Comparison of ENCODE assay signal across 8 mouse cellular contexts in the genomic region with DNA sequence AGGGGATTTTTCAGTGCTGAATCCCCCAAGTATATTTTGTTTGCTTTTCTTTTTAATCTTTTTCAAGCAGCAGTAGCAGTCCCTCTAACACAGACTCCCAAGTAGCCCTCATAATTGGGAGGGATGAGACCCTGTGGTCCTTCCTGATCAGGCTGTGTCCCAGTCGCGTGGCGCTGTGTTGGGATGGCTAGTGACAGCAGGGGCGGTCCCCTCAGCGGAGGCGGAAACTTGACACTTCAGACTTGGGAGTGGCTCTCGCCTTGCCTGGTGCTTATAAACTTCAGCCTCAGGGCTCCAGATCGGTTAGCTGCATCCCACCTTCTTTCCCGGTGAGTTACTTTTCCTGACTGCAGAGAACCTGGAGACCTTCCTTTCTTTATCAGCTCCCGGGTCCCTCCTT. TPM values are rescaled to one million over a fixed set of nuclear protein-coding genes. Genes with fewer than 3 reads are reported as not detected.
DNase-seq lines count a peak whose midpoint lies in the region; ATAC-seq and TF ChIP-seq lines count a peak whose summit lies in the region.

No protein-coding gene starts in this region.

- H3K4me2 ChIP-seq in heart, postnatal 0 days (ENCODE audit: low read depth, low read length) = peak overlapping the region; percentile 82

- no peak for TF ChIP-seq EP300 in heart, postnatal 0 days (IDR thresholded peaks at IDR 0.05; ENCODE audit: low read depth)

- H3K4me3 ChIP-seq in erythroblast, embryonic 14.5 days (replicated peaks) = peak overlapping the region; percentile 63
- H3K4me3 ChIP-seq in heart, postnatal 0 days (ENCODE audit: low read depth, low read length) = peak overlapping the region; percentile 65
- H3K4me3 ChIP-seq in megakaryocyte, embryonic 14.5 days (replicated peaks) = peak overlapping the region; percentile 97
- peak overlapping the region; percentile 66 for H3K4me3 ChIP-seq in spleen, adult 2 months (ENCODE audit: extremely low read depth, insufficient read depth, insufficient read length)

- TF ChIP-seq POLR2A in spleen, adult 2 months (IDR thresholded peaks at IDR 0.05; ENCODE audit: low read depth, low read length) = peak; percentile 10; the same call in 1 of the 2 replicates

- H3K36me3 ChIP-seq in erythroblast, embryonic 14.5 days (ENCODE audit: control insufficient read depth) = peaks cover 6% of the 10 kb centered on the region
- 0 out of 2 replicates have a peak, but pooled peaks cover 7% of the 10 kb centered on the region for H3K36me3 ChIP-seq in heart, postnatal 0 days (replicated peaks; ENCODE audit: control insufficient read depth, insufficient read depth, low read length)
- H3K36me3 ChIP-seq in megakaryocyte, embryonic 14.5 days (replicated peaks; ENCODE audit: low read length) = peaks cover 47% of the 10 kb centered on the region
- 0 out of 2 replicates have a peak, but pooled peaks cover 1% of the 10 kb centered on the region for H3K36me3 ChIP-seq in spleen, adult 2 months (ENCODE audit: control insufficient read depth, insufficient read depth, low read length)

- peak; percentile 87 for ATAC-seq in CD4-positive, CD25-positive, alpha-beta regulatory T cell, adult 4 months
- peak; percentile 83 for ATAC-seq in heart, postnatal 0 days (ENCODE audit: insufficient read depth, low read depth)

- peak; percentile 80 to 90 for DNase-seq in adrenal gland, adult (ENCODE audit: inconsistent age in 2 of 2, low spot score in 1 of 2)
- peak; percentile 72 for DNase-seq in heart, postnatal 0 days (ENCODE audit: low spot score)
- peak; percentile 82 to 89 for DNase-seq in kidney, postnatal 25 days
- peak in 1 of 2 experiments; percentile 68 for DNase-seq in spleen, adult 2 months (ENCODE audit: low read depth in 1 of 2, low spot score in 2 of 2)
- no peak for DNase-seq in cerebellum, adult 8-10 months

- no peaks in the 10 kb centered on the region for H3K9me3 ChIP-seq in erythroblast, embryonic 14.5 days (ENCODE audit: control insufficient read depth, low read length)
- H3K9me3 ChIP-seq in heart, postnatal 0 days (replicated peaks; ENCODE audit: control insufficient read depth, low read length) = no peaks in the 10 kb centered on the region
- H3K9me3 ChIP-seq in megakaryocyte, embryonic 14.5 days = no peaks in the 10 kb centered on the region

- peak overlapping the region; percentile 68 for H3K9ac ChIP-seq in heart, postnatal 0 days (replicated peaks; ENCODE audit: low read depth, low read length)

- H3K27ac ChIP-seq in heart, postnatal 0 days (ENCODE audit: low read depth) = peak overlapping the region; percentile 88
- H3K27ac ChIP-seq in spleen, adult 2 months (ENCODE audit: insufficient read depth, low read length) = peak overlapping the region; percentile 9; the same call in 1 of the 2 replicates

- WGBS in heart, postnatal 0 days = under 1% methylated on average over 10 of the region's 10 CpGs
- 0% methylated on average over 10 of the region's 10 CpGs for WGBS in spleen, adult 2 months

- peaks cover 30% of the 10 kb centered on the region for H3K4me1 ChIP-seq in erythroblast, embryonic 14.5 days (ENCODE audit: control insufficient read depth)
- peaks cover 30% of the 10 kb centered on the region for H3K4me1 ChIP-seq in heart, postnatal 0 days (ENCODE audit: control insufficient read depth, insufficient read depth)
- H3K4me1 ChIP-seq in megakaryocyte, embryonic 14.5 days = peaks cover 67% of the 10 kb centered on the region
- peaks cover 10% of the 10 kb centered on the region; the same call in 1 of the 2 replicates for H3K4me1 ChIP-seq in spleen, adult 2 months (ENCODE audit: control insufficient read depth, insufficient read depth, insufficient read length)

- H3K27me3 ChIP-seq in erythroblast, embryonic 14.5 days (ENCODE audit: control insufficient read depth) = peaks cover 12% of the 10 kb centered on the region
- no peaks in the 10 kb centered on the region for H3K27me3 ChIP-seq in heart, postnatal 0 days (ENCODE audit: control insufficient read depth, insufficient read depth, low read length)
- no peaks in the 10 kb centered on the region for H3K27me3 ChIP-seq in megakaryocyte, embryonic 14.5 days (replicated peaks)
- H3K27me3 ChIP-seq in spleen, adult 2 months (ENCODE audit: control insufficient read depth, insufficient read depth, low read length) = no peaks in the 10 kb centered on the region

- no peak for TF ChIP-seq CTCF in heart, postnatal 0 days (IDR thresholded peaks at IDR 0.05; ENCODE audit: low read depth)
- no peak for TF ChIP-seq CTCF in spleen, adult 2 months (IDR thresholded peaks at IDR 0.05; ENCODE audit: extremely low read depth, insufficient read depth, insufficient read length, insufficient replicate concordance)

RNA-seq across cellular contexts. Expression of a gene that starts 0.5 kb away (rescaled TPM):
- 100 to 1,000 TPM; 157 to 222 TPM for polyA plus RNA-seq in CD4-positive, CD25-positive, alpha-beta regulatory T cell, adult 4 months (2017; shearing (Covaris generic))
- 0.67 and 0.76 TPM in 2 replicates for polyA plus RNA-seq in erythroblast, embryonic 14.5 days (2012)
- total RNA-seq in heart, postnatal 0 days (2014; rRNA removed; ENCODE audit: low replicate concordance) = 45.9 and 86.2 TPM in 2 replicates
- 144 and 146 TPM in 2 replicates for polyA plus RNA-seq in heart, postnatal 0 days (2015; fragmentation: Nextera tagmentation; extraction: Ambion mirVana)
- polyA plus RNA-seq in megakaryocyte, embryonic 14.5 days (2012; ENCODE audit: insufficient read depth, low replicate concordance) = 3.7 and 30.3 TPM in 2 replicates
- 27.0 and 30.0 TPM in 2 replicates for polyA plus RNA-seq in spleen, adult 2 months (2012; rRNA removed)

RNA-seq across cellular contexts. Expression of a gene that starts 0.5 kb away (rescaled TPM):
- polyA plus RNA-seq in CD4-positive, CD25-positive, alpha-beta regulatory T cell, adult 4 months (2017; shearing (Covaris generic)) = 1 to 10 TPM; 3.3 to 4.9 TPM
- 0.15 and 0.23 TPM in 2 replicates for polyA plus RNA-seq in erythroblast, embryonic 14.5 days (2012)
- total RNA-seq in heart, postnatal 0 days (2014; rRNA removed; ENCODE audit: low replicate concordance) = 221 and 462 TPM in 2 replicates
- polyA plus RNA-seq in heart, postnatal 0 days (2015; fragmentation: Nextera tagmentation; extraction: Ambion mirVana) = 721 and 746 TPM in 2 replicates
- 9.9 and 105 TPM in 2 replicates for polyA plus RNA-seq in megakaryocyte, embryonic 14.5 days (2012; ENCODE audit: insufficient read depth, low replicate concordance)
- polyA plus RNA-seq in spleen, adult 2 months (2012; rRNA removed) = 15.9 and 28.8 TPM in 2 replicates

RNA-seq across cellular contexts. Expression of a gene that starts 5.4 kb away (rescaled TPM):
- polyA plus RNA-seq in CD4-positive, CD25-positive, alpha-beta regulatory T cell, adult 4 months (2017; shearing (Covaris generic)) = 10 to 100 TPM; 50.3 to 57.9 TPM
- 7.2 and 8.0 TPM in 2 replicates for polyA plus RNA-seq in erythroblast, embryonic 14.5 days (2012)
- 117 and 121 TPM in 2 replicates for total RNA-seq in heart, postnatal 0 days (2014; rRNA removed; ENCODE audit: low replicate concordance)
- 79.0 and 85.1 TPM in 2 replicates for polyA plus RNA-seq in heart, postnatal 0 days (2015; fragmentation: Nextera tagmentation; extraction: Ambion mirVana)
- 33.3 and 68.8 TPM in 2 replicates for polyA plus RNA-seq in megakaryocyte, embryonic 14.5 days (2012; ENCODE audit: insufficient read depth, low replicate concordance)
- 32.9 and 34.0 TPM in 2 replicates for polyA plus RNA-seq in spleen, adult 2 months (2012; rRNA removed)

RNA-seq across cellular contexts. Expression of a gene that starts 12.0 kb away (rescaled TPM):
- polyA plus RNA-seq in CD4-positive, CD25-positive, alpha-beta regulatory T cell, adult 4 months (2017; shearing (Covaris generic)) = not detected
- not detected in 2 replicates for polyA plus RNA-seq in erythroblast, embryonic 14.5 days (2012)
- 7.2 TPM in 1 of 2 replicates, not detected in the other for total RNA-seq in heart, postnatal 0 days (2014; rRNA removed; ENCODE audit: low replicate concordance)
- polyA plus RNA-seq in heart, postnatal 0 days (2015; fragmentation: Nextera tagmentation; extraction: Ambion mirVana) = 0.12 TPM in 1 of 2 replicates, not detected in the other
- 0.10 TPM in 1 of 2 replicates, not detected in the other for polyA plus RNA-seq in megakaryocyte, embryonic 14.5 days (2012; ENCODE audit: insufficient read depth, low replicate concordance)
- 0.06 TPM in 1 of 2 replicates, not detected in the other for polyA plus RNA-seq in spleen, adult 2 months (2012; rRNA removed)

RNA-seq across cellular contexts. Expression of a gene that starts 22.4 kb away (rescaled TPM):
- polyA plus RNA-seq in CD4-positive, CD25-positive, alpha-beta regulatory T cell, adult 4 months (2017; shearing (Covaris generic)) = not detected
- 0.23 and 0.51 TPM in 2 replicates for polyA plus RNA-seq in erythroblast, embryonic 14.5 days (2012)
- 131 and 139 TPM in 2 replicates for total RNA-seq in heart, postnatal 0 days (2014; rRNA removed; ENCODE audit: low replicate concordance)
- polyA plus RNA-seq in heart, postnatal 0 days (2015; fragmentation: Nextera tagmentation; extraction: Ambion mirVana) = 89.8 and 95.6 TPM in 2 replicates
- not detected in 2 replicates for polyA plus RNA-seq in megakaryocyte, embryonic 14.5 days (2012; ENCODE audit: insufficient read depth, low replicate concordance)
- 15.9 and 18.7 TPM in 2 replicates for polyA plus RNA-seq in spleen, adult 2 months (2012; rRNA removed)
